Mouse (Mus musculus) thymus, adult 2 months (tissue): ENCODE results near the gene Cog1.

Experiments
- CTCF ChIP-seq: fragments of 200-500 bp; IDR thresholded peaks from 2 replicates; pipeline ENCODE4 v1.5.1; 2012; ENCODE audit warnings: mild to moderate bottlenecking, control low read depth, low read length, moderate library complexity, borderline replicate concordance; ENCODE audit not compliant: control insufficient read depth, poor library complexity, insufficient read depth; ENCODE audit errors: extremely low read depth
- POLR2A ChIP-seq: fragments of 200-500 bp; IDR thresholded peaks from 2 replicates; pipeline ENCODE4 v1.6.1; 2012; ENCODE audit warnings: mild to moderate bottlenecking, low read length, control low read depth, moderate library complexity; ENCODE audit not compliant: control insufficient read depth, poor library complexity, insufficient read depth; ENCODE audit errors: extremely low read depth

DNA sequence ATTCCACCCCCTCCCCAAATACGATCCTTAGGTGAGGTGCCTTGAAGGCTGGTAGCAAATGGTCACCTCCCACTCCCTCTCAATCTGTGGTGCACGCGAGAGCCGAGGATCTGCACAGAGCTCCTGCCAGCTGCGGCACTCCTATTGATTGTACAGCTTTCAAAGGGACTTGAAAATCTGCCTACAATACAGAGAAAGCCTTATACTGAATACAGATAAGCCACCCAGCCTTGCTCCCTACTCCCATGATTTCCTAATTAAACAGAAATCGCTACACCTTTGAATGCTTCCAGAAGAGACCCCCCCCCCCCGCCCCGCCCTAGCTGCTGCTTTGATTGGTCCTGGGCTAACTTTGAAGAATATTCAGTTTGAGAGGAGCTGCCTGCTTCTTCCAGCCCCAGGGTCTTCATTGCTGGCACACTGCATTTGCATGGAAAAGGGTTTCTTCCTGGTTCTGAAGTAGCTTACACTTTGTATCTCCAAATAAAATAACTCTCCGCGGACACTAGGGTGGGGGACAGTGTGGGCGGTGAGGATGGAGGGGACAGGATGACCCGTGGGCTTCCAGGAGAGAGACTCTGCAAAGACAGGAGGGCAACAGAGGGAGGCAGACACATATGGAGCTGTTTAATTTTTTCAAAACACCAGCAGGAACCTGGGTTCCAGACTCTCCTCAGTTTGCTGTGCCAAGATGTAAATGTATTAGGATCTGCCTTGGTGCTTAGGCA, 47.2 kb upstream of the Cog1 start:
- no peak for TF ChIP-seq CTCF
- no peak for TF ChIP-seq POLR2A
